Mouse (Mus musculus) olfactory bulb, adult 2 months (tissue): ENCODE measurements around the gene Gpr182.

Experiments
- CTCF ChIP-seq: fragments of 200-500 bp; IDR thresholded peaks from 2 replicates; pipeline ENCODE4 v1.5.1; 2012; ENCODE audit warnings: low read depth, mild to moderate bottlenecking, low read length, moderate library complexity; ENCODE audit not compliant: insufficient read depth
- POLR2A ChIP-seq: fragments of 200-500 bp; IDR thresholded peaks from 2 replicates; pipeline ENCODE4 v1.6.1; 2012; ENCODE audit warnings: mild to moderate bottlenecking, low read depth, low read length, moderate library complexity; ENCODE audit not compliant: insufficient read depth

DNA sequence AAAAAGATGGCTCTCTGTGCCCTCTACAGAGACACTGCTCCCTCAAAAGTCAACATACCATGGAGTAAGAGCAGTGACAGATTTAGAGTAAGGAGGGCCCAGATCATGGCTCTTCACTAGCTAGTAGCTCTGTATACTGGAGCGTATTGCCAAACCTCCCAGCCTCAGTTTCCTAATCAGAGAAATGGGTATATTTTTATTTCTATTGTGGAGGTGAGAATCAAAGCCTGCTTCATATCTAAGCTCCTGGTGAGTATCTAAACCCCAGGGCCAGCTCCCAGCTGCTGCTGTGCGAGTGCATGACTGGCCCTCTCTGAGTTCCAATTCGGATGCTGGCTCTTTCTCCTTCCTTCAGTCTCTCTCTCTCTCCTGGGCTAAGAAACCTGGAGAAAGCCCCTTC, 27.4 kb downstream of the Gpr182 start, which contains the start of gene Tac2:
- no peak for TF ChIP-seq CTCF
- no peak for TF ChIP-seq POLR2A
